Mouse (Mus musculus) megakaryocyte-erythroid progenitor cell, adult 5 weeks (primary cell): Measurements from ENCODE around the gene Trim9. TPM values are rescaled to one million over a fixed set of nuclear protein-coding genes. Genes with fewer than 3 reads are reported as not detected.

Experiments used
- polyA plus RNA-seq: library from polyadenylated mRNA; stranded (reverse); fragments of >175 nt; gene quantifications from 2 replicates; pipeline ENCODE4 v1.2.3, GENCODE M21; 2012

Trim9 gene
- polyA plus RNA-seq, result 0.07 and 0.29 TPM in 2 replicates

DNA sequence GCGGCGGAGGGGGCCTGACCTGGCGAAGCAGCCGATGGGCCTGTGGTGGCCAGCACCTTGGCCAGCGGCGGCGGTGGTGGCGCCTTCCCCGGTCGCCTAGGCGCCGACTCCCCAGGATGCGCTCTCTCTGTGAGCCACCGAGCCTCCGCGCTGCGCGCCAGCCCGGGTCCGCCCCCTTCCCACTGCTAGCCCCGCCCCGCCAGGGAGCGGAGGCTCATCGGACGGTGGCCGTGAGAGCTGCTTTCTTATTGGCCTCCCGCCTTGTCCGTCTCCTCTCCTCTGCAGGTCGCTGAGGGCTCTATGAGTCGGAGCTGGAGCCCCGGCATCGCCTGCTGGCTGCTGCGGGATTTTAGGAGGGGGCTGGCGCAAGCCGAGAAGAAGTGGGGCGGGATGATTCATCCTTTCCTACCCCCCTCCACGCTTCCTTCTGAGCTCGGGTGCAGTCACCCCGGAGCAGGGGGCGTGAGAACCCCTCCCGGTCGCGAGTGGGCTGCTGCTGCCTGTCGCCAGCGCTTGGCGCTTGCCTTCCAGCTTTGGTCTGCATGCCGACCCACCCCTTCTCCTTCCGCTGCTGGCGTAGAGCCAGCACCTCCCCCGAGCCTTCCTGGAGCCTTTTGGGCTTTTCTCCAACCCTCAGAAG lies at the start of gene Trim9:
Gene Trim9 (minus strand): TSS at position 413 of the 640 bp plus-strand sequence.

DNA sequence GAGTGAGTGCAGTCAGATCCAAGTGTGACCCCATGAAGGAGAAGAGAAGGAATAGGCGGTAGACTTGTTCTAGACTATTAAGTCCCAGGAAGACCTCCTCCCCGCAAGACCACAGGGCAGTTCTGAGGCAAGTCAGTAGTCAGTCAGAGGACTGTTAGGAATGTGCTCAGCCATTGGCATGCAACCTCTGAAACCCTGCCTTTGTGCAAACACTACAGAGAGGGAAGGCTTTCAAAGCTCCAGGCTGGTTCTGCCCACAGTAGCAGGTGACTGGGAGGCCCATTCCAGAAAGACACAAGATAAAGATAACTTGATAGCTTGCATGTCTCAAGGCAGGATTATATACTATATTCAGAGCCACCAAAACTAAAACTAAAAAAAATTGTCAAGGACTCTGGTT lies 116.1 kb downstream of the Trim9 start, which contains the start of gene Pygl:
Gene Pygl (minus strand): TSS at position 195 of the 400 bp plus-strand sequence.

Other genes starting within 250 kb of the Trim9 start
- 36.9 and 43.5 TPM in 2 replicates for gene Nin, start 233.9 kb downstream of the Trim9 start, polyA plus RNA-seq
- not detected in 2 replicates for gene Abhd12b, start 193.5 kb downstream of the Trim9 start, polyA plus RNA-seq
- gene Pygl, start 116.1 kb downstream of the Trim9 start, polyA plus RNA-seq, result 49.6 and 64.9 TPM in 2 replicates
- 13.2 and 14.1 TPM in 2 replicates for gene Tmx1, start 105.5 kb upstream of the Trim9 start, polyA plus RNA-seq